Mouse (Mus musculus) midbrain, embryonic 11.5 days (tissue): ENCODE data around the gene Flywch1. TPM values are rescaled to one million over a fixed set of nuclear protein-coding genes. Genes with fewer than 3 reads are reported as not detected.

Experiments used
- ATAC-seq: fragments of 200-750 bp; cut with Nextera tagmentation; 2 replicates; pipeline ENCODE4 v1.8.0; 2017; ENCODE audit warnings: moderate TSS enrichment, moderate library complexity; ENCODE audit not compliant: low FRiP score
- DNase-seq: peaks from one replicate; pipeline ENCODE4 v3.0.0; 2015; ENCODE audit warnings: low spot score; ENCODE audit errors: missing footprints
- H3K27ac ChIP-seq: fragments of 300-500 bp; sonication (generic); 2 replicates; pipeline ENCODE4 v1.5.1; 2014; ENCODE audit warnings: low read depth, low read length
- H3K27me3 ChIP-seq: fragments of 300-500 bp; sonication (generic); 2 replicates; pipeline ENCODE4 v1.6.1; 2014; ENCODE audit warnings: mild to moderate bottlenecking, low read length, moderate library complexity, mixed read lengths; ENCODE audit not compliant: control insufficient read depth, insufficient read depth
- H3K36me3 ChIP-seq: fragments of 300-500 bp; sonication (generic); 2 replicates; pipeline ENCODE4 v1.6.1; 2014; ENCODE audit warnings: mild to moderate bottlenecking, low read length, moderate library complexity, mixed read lengths; ENCODE audit not compliant: control insufficient read depth, insufficient read depth
- H3K4me1 ChIP-seq: fragments of 300-500 bp; sonication (generic); 2 replicates; pipeline ENCODE4 v1.6.1; 2014; ENCODE audit warnings: low read length; ENCODE audit not compliant: control insufficient read depth, insufficient read depth
- H3K4me2 ChIP-seq: fragments of 300-500 bp; sonication (generic); 2 replicates; pipeline ENCODE4 v1.6.1; 2014; ENCODE audit warnings: mild to moderate bottlenecking, moderate library complexity
- H3K4me3 ChIP-seq: fragments of 300-500 bp; sonication (generic); 2 replicates; pipeline ENCODE4 v1.5.1; 2014; ENCODE audit warnings: low read depth, low read length
- H3K9ac ChIP-seq: fragments of 300-500 bp; sonication (generic); 2 replicates; pipeline ENCODE4 v1.6.1; 2014; ENCODE audit warnings: low read length
- H3K9me3 ChIP-seq: fragments of 300-500 bp; sonication (generic); 2 replicates; pipeline ENCODE4 v1.6.1; 2016; ENCODE audit warnings: low read length; ENCODE audit not compliant: control insufficient read depth
- WGBS: fragments of 180-500 bp; shearing (Covaris S2); extraction: QIAGEN DNeasy Blood & Tissue Kit; methylation state at CpG from one replicate; pipeline ENCODE4 v1.1.7; 2014; 5-methylcytosine and 5-hydroxymethylcytosine counted together
- polyA plus RNA-seq: library from polyadenylated mRNA; unstranded; fragments of >200 nt; fragmentation: Nextera tagmentation; extraction: Ambion mirVana; gene quantifications from 2 replicates; pipeline ENCODE4 v1.2.1, GENCODE M21; 2014

Flywch1 gene
- polyA plus RNA-seq, 1 experiment from 2014 or later = 142 TPM

DNA sequence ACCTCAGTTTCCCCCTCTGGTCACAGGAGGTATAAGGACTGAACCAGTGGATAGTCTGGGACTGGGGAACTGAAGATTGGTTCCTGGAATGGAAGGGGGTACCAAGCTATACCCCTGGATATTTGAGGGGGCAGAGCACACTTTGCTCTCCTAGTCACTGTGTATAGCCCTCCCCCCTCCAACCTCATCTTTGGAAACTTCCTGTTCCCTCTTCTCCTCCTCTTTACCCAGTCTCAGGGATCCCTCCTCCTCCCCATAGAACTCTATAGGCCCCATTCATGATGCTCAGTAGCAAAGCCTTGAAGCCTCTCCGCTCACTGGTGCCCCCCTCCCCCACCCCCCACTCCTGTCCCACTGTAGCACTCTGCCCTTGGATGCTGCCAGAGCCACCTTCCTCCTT lies 51.9 kb downstream of the Flywch1 start:
- no peak overlapping the region for H3K27ac ChIP-seq
- H3K27me3 ChIP-seq = no peaks in the 10 kb centered on the region
- WGBS = 9% methylated on average over 1 of the region's 1 CpGs
- no peak overlapping the region for H3K4me2 ChIP-seq
- H3K4me1 ChIP-seq = no peaks in the 10 kb centered on the region
- no peaks in the 10 kb centered on the region for H3K36me3 ChIP-seq
- no peaks in the 10 kb centered on the region for H3K9me3 ChIP-seq
- H3K4me3 ChIP-seq = no peak overlapping the region
- no peak for DNase-seq
- ATAC-seq = no peak
- H3K9ac ChIP-seq = no peak overlapping the region

DNA sequence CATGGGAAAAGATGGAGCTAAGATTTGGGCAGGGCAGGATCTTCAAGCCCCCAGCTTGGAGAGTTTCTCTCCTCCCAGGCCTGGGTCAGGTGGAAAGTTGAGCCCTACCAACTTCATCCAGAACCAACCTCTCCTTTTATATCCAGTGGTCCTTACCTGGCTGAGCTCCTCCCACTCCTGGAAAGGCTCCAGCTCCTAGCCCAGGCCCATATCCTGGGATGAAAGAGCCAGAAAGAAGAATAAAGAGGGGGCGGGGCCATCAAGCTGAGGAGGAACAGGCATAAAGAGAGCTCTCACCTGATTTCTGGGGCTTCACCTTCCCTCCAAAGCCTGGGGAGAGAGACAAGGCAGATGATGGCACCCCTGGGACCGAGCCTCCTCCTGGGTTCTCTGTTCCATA lies 54.4 kb downstream of the Flywch1 start:
- no peak for ATAC-seq
- H3K36me3 ChIP-seq = no peaks in the 10 kb centered on the region
- WGBS = 78% methylated on average over 2 of the region's 2 CpGs
- no peak overlapping the region for H3K4me3 ChIP-seq
- H3K4me1 ChIP-seq = no peaks in the 10 kb centered on the region
- H3K27me3 ChIP-seq = no peaks in the 10 kb centered on the region
- no peak overlapping the region for H3K27ac ChIP-seq
- DNase-seq = peak; percentile 33
- no peaks in the 10 kb centered on the region for H3K9me3 ChIP-seq
- H3K4me2 ChIP-seq = no peak overlapping the region
- no peak overlapping the region for H3K9ac ChIP-seq

DNA sequence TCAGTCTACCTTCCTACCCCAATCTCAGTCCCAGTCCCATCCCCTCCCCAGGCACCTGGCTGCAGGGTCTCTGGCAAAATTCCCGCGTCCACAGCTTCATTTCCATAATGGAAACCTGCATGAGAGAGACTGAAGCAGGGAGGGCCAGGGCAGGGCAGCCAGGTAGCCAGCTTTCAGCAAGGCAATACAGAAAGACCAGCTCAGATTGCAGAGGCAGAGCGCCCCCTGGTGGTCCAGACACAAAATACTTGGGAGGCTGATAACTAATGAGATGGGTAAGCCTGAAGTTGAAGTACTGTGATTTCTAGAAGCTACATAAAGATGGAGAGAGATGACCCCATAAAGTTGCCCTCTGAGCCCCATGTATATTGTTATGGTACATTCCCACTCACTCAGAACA lies 65.2 kb downstream of the Flywch1 start:
- H3K27me3 ChIP-seq = no peaks in the 10 kb centered on the region; the same call in 1 of the 2 replicates
- H3K9me3 ChIP-seq = no peaks in the 10 kb centered on the region
- no peaks in the 10 kb centered on the region for H3K36me3 ChIP-seq
- H3K27ac ChIP-seq = no peak overlapping the region
- DNase-seq = peak; percentile 95
- no peak overlapping the region for H3K4me2 ChIP-seq
- H3K9ac ChIP-seq = no peak overlapping the region
- peak; percentile 74 for ATAC-seq
- WGBS = 1% methylated on average over 3 of the region's 3 CpGs
- H3K4me1 ChIP-seq = no peaks in the 10 kb centered on the region
- no peak overlapping the region for H3K4me3 ChIP-seq

DNA sequence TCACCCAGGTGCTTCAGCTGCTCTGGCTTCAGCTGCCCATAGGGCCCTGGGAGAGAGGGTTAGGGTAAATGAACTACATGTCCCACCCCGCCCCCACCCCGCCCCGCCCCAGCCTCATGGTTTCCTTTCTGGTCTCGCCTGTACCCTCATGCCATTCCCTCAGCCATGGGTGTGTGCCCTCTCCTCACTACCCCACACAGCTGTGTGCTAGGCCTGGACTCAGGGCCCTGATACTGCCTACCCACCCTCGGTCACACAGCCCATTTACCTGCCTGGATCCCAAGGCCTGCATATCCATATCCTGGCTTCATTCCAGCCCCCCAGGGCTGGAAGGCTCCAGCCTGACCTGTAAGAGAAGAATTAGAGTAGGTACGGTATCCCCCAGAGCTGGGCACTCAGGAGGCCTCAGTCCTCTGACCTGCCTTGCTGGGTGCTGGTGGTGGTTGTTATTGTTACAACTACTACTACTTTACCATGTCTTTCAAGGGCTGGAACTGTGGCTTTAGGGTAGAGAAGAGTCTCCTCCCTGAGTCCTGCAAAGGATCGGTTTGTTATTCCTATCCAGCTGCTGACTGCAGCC lies 65.8 kb downstream of the Flywch1 start:
- no peak overlapping the region for H3K9ac ChIP-seq
- no peaks in the 10 kb centered on the region; the same call in 1 of the 2 replicates for H3K27me3 ChIP-seq
- DNase-seq (no peak), ATAC-seq (peak; percentile 25; the same call in 1 of the 2 replicates)
- 68% methylated on average over 7 of the region's 7 CpGs for WGBS
- no peak overlapping the region for H3K4me3 ChIP-seq
- H3K4me2 ChIP-seq = no peak overlapping the region
- no peak overlapping the region for H3K27ac ChIP-seq
- no peaks in the 10 kb centered on the region for H3K9me3 ChIP-seq
- no peaks in the 10 kb centered on the region for H3K4me1 ChIP-seq
- no peaks in the 10 kb centered on the region for H3K36me3 ChIP-seq

DNA sequence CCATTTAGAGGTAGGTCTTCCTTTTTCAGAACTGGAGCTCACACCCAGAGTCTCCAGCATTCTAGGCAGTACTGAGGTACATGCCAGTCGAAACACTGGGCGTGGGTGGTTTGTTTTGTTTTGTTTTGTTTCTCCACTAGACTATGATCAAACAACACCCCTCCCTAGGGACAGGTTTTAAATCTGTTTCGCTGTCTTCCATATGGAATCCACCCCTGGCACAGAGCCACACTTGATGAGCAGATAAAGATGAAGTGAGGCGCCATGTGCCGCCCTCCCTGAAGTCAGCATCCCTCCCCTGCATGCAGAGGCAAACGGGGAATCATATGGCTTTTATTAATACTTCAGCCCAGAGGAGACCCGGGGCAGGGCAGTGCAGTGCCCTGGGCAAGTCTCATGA lies 66.7 kb downstream of the Flywch1 start:
- H3K9me3 ChIP-seq = no peaks in the 10 kb centered on the region
- WGBS = 70% methylated on average over 7 of the region's 7 CpGs

DNA sequence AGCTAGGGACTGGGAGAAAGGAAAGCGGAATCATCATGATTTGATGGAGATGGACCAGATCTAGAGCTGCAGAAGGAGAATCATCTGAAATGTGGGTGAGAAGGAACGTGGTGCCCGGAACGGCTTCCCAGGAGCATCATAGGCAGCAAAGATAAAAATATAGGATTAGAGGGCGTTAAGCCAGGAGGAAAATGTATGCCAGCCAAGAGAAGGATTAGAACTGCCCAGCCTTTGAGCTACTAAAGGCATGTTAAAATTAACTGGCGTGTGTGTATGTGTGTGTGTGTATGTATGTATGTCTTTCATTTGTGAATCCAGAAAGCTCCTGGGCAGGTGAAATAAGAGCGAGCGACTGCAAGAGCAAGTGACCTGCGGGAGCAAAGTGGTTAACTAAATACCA lies 68.1 kb downstream of the Flywch1 start:
- DNase-seq (no peak), ATAC-seq (no peak)
- no peaks in the 10 kb centered on the region for H3K36me3 ChIP-seq
- WGBS = 88% methylated on average over 9 of the region's 9 CpGs
- H3K4me3 ChIP-seq = no peak overlapping the region
- no peak overlapping the region for H3K27ac ChIP-seq
- H3K27me3 ChIP-seq = peaks cover 18% of the 10 kb centered on the region
- no peak overlapping the region for H3K4me2 ChIP-seq
- no peak overlapping the region for H3K9ac ChIP-seq
- no peaks in the 10 kb centered on the region; the same call in 1 of the 2 replicates for H3K4me1 ChIP-seq
- H3K9me3 ChIP-seq = no peaks in the 10 kb centered on the region

More for the DNA sequence above, 66.7 kb downstream of the Flywch1 start:
- no peaks in the 10 kb centered on the region for H3K36me3 ChIP-seq
- H3K4me2 ChIP-seq = no peak overlapping the region
- no peak overlapping the region for H3K4me3 ChIP-seq
- ATAC-seq (no peak), DNase-seq (no peak)
- no peak overlapping the region for H3K9ac ChIP-seq
- H3K27ac ChIP-seq = no peak overlapping the region
- no peaks in the 10 kb centered on the region for H3K4me1 ChIP-seq
- peaks cover 6% of the 10 kb centered on the region for H3K27me3 ChIP-seq

Other genes with a start within 250 kb of the Flywch1 start
- 17.5 and 19.9 TPM in 2 replicates for gene Zfp213, start 207.4 kb downstream of the Flywch1 start, polyA plus RNA-seq
- 16.3 and 16.5 TPM in 2 replicates for gene Zfp13, start 172.1 kb downstream of the Flywch1 start, polyA plus RNA-seq
- 0.22 TPM in 1 of 2 replicates, not detected in the other for gene Zscan10, start 170.7 kb downstream of the Flywch1 start, polyA plus RNA-seq
- 0.43 and 0.61 TPM in 2 replicates for gene Mmp25, start 126.3 kb downstream of the Flywch1 start, polyA plus RNA-seq
- 0.14 and 0.19 TPM in 2 replicates for gene Bicdl2, start 111.1 kb downstream of the Flywch1 start, polyA plus RNA-seq
- gene Hcfc1r1, start 98.0 kb downstream of the Flywch1 start, polyA plus RNA-seq = 37.4 and 40.6 TPM in 2 replicates
- 55.1 and 57.0 TPM in 2 replicates for gene Thoc6, start 97.7 kb downstream of the Flywch1 start, polyA plus RNA-seq
- 2.0 and 2.2 TPM in 2 replicates for gene Tnfrsf12a, start 94.1 kb downstream of the Flywch1 start, polyA plus RNA-seq
- 2.3 and 2.5 TPM in 2 replicates for gene Cldn6, start 92.4 kb downstream of the Flywch1 start, polyA plus RNA-seq
- 0.58 and 0.82 TPM in 2 replicates for gene Cldn9, start 87.6 kb downstream of the Flywch1 start, polyA plus RNA-seq
- gene 1520401A03Rik, start 48.8 kb downstream of the Flywch1 start, polyA plus RNA-seq = not detected in 2 replicates
- gene Pkmyt1, start 45.3 kb downstream of the Flywch1 start, polyA plus RNA-seq = 29.3 and 33.7 TPM in 2 replicates
- gene Paqr4, start 30.7 kb downstream of the Flywch1 start, polyA plus RNA-seq = 29.5 and 30.2 TPM in 2 replicates
- gene Kremen2, start 25.8 kb downstream of the Flywch1 start, polyA plus RNA-seq = 0.58 and 0.63 TPM in 2 replicates
- gene Flywch2, start 14.5 kb upstream of the Flywch1 start, polyA plus RNA-seq = 20.4 and 20.9 TPM in 2 replicates
- 408 and 439 TPM in 2 replicates for gene Srrm2, start 18.9 kb upstream of the Flywch1 start, polyA plus RNA-seq
- gene Elob, start 57.5 kb upstream of the Flywch1 start, polyA plus RNA-seq = 1,062 and 1,170 TPM in 2 replicates
- gene Prss33, start 64.5 kb upstream of the Flywch1 start, polyA plus RNA-seq = 0.27 TPM in 1 of 2 replicates, not detected in the other
- not detected in 2 replicates for gene Prss32, start 72.3 kb upstream of the Flywch1 start, polyA plus RNA-seq
- 0.41 and 0.81 TPM in 2 replicates for gene Prss41, start 72.6 kb upstream of the Flywch1 start, polyA plus RNA-seq
- gene Prss21, start 96.5 kb upstream of the Flywch1 start, polyA plus RNA-seq = not detected in 2 replicates
- not detected in 2 replicates for gene Dcpp1, start 109.3 kb upstream of the Flywch1 start, polyA plus RNA-seq
- not detected in 2 replicates for gene Dcpp2, start 109.3 kb upstream of the Flywch1 start, polyA plus RNA-seq
- gene Dcpp3, start 145.9 kb upstream of the Flywch1 start, polyA plus RNA-seq = not detected in 2 replicates
- not detected in 2 replicates for gene Sbp, start 170.1 kb upstream of the Flywch1 start, polyA plus RNA-seq
- not detected in 2 replicates for gene Sbpl, start 183.7 kb upstream of the Flywch1 start, polyA plus RNA-seq
- not detected in 2 replicates for gene Prss30, start 209.0 kb upstream of the Flywch1 start, polyA plus RNA-seq
- gene Prss22, start 226.5 kb upstream of the Flywch1 start, polyA plus RNA-seq = 0.19 TPM in 1 of 2 replicates, not detected in the other